Comparison of ENCODE assay signal across 8 mouse cellular contexts in genomic region chr19:32387403-32388190, GRCm38 (mm10). TPM values are rescaled to one million over a fixed set of nuclear protein-coding genes. Genes with fewer than 3 reads are reported as not detected.
DNase-seq lines count a peak whose midpoint lies in the region; ATAC-seq and TF ChIP-seq lines count a peak whose summit lies in the region.

No protein-coding gene starts in this region.

- H3K4me3 ChIP-seq in forebrain, postnatal 0 days (ENCODE audit: low read depth, low read length): peak overlapping the region; percentile 87
- H3K4me3 ChIP-seq in hindbrain, embryonic 11.5 days (ENCODE audit: low read depth, low read length): peak overlapping the region; percentile 80

- no peak; the same call in 1 of the 2 replicates for ATAC-seq in frontal cortex, adult (ENCODE audit: low TSS enrichment)
- peak; percentile 9 for ATAC-seq in forebrain, postnatal 0 days
- ATAC-seq in hindbrain, embryonic 11.5 days (ENCODE audit: low FRiP score): peak; percentile 53

- peak overlapping the region; percentile 87 for H3K9ac ChIP-seq in forebrain, postnatal 0 days
- H3K9ac ChIP-seq in hindbrain, embryonic 11.5 days (ENCODE audit: low read depth, low read length): peak overlapping the region; percentile 91

- TF ChIP-seq CTCF in forebrain, postnatal 0 days (IDR thresholded peaks at IDR 0.05; ENCODE audit: low read depth): peak; percentile 55

- peak; percentile 45 to 57 for DNase-seq in frontal cortex, postnatal 10 days (ENCODE audit: low spot score in 2 of 2)
- DNase-seq in cerebellum, adult 11-12 months: peak; percentile 87
- peak; percentile 30 for DNase-seq in forebrain, postnatal 0 days
- peak; percentile 58 for DNase-seq in hindbrain, embryonic 11.5 days (ENCODE audit: low spot score)
- DNase-seq in layer of hippocampus, postnatal 14 days (ENCODE audit: low spot score in 2 of 2): peak; percentile 50 to 58
- DNase-seq in lung, postnatal 14 days: peak; percentile 45
- DNase-seq in right cerebral cortex, adult 2 months (ENCODE audit: low spot score in 2 of 2): peak; percentile 28 to 53

- H3K27me3 ChIP-seq in forebrain, postnatal 0 days (ENCODE audit: insufficient read depth, low read length): no peaks in the 10 kb centered on the region
- H3K27me3 ChIP-seq in hindbrain, embryonic 11.5 days (ENCODE audit: control insufficient read depth, insufficient read depth, low read length): no peaks in the 10 kb centered on the region

- H3K9me3 ChIP-seq in forebrain, postnatal 0 days (ENCODE audit: low read length): no peaks in the 10 kb centered on the region
- H3K9me3 ChIP-seq in hindbrain, embryonic 11.5 days (ENCODE audit: control insufficient read depth, low read length): no peaks in the 10 kb centered on the region

- peak overlapping the region; percentile 92 for H3K27ac ChIP-seq in forebrain, postnatal 0 days (ENCODE audit: low read depth, low read length)
- peak overlapping the region; percentile 85 for H3K27ac ChIP-seq in hindbrain, embryonic 11.5 days (ENCODE audit: low read depth, low read length)

- no peaks in the 10 kb centered on the region for H3K36me3 ChIP-seq in forebrain, postnatal 0 days (ENCODE audit: insufficient read depth)
- H3K36me3 ChIP-seq in hindbrain, embryonic 11.5 days (ENCODE audit: control insufficient read depth, insufficient read depth, low read length): no peaks in the 10 kb centered on the region

- H3K4me2 ChIP-seq in forebrain, postnatal 0 days (ENCODE audit: low read depth): peak overlapping the region; percentile 88
- H3K4me2 ChIP-seq in hindbrain, embryonic 11.5 days (replicated peaks; ENCODE audit: low read depth, low read length): peak overlapping the region; percentile 94

- WGBS in forebrain, postnatal 0 days: 2% methylated on average over 58 of the region's 74 CpGs
- WGBS in hindbrain, embryonic 11.5 days: under 1% methylated on average over 63 of the region's 74 CpGs

- H3K4me1 ChIP-seq in forebrain, postnatal 0 days (ENCODE audit: insufficient read depth): no peaks in the 10 kb centered on the region
- 0 out of 2 replicates have a peak, but pooled peaks cover 4% of the 10 kb centered on the region for H3K4me1 ChIP-seq in hindbrain, embryonic 11.5 days (replicated peaks; ENCODE audit: control insufficient read depth, insufficient read depth, low read length)

RNA-seq across cellular contexts. Expression of gene Sgms1, which starts 1.9 kb away (rescaled TPM):
- 24.3 and 27.2 TPM in 2 replicates for total RNA-seq in forebrain, postnatal 0 days (2014; rRNA removed)
- 8.2 and 17.0 TPM in 2 replicates for polyA plus RNA-seq in forebrain, postnatal 0 days (2015; fragmentation: Nextera tagmentation; extraction: Ambion mirVana)
- polyA plus RNA-seq in hindbrain, embryonic 11.5 days (2014; fragmentation: Nextera tagmentation; extraction: Ambion mirVana): 12.8 and 17.4 TPM in 2 replicates
- 10 to 100 TPM; 45.9 to 50.9 TPM for total RNA-seq in layer of hippocampus, postnatal 14 days (2021)

Comparison
In these comparisons a context has a peak if more than half of its experiments do, and no peak if none do; other contexts are left out.
1. DNase-seq: peak in every context shown above with its lines; median percentile 87 in cerebellum, adult 11-12 months; 58 in hindbrain, embryonic 11.5 days; 54 in layer of hippocampus, postnatal 14 days; 51 in frontal cortex, postnatal 10 days; 45 in lung, postnatal 14 days; 40 in right cerebral cortex, adult 2 months; 30 in forebrain, postnatal 0 days.